Comparison of ENCODE assay signal across 22 mouse cellular contexts in genomic region chr2:145011221-145011620, GRCm38 (mm10).
A peak's percentile ranks its signal among the peaks of the same experiment; 100 is the strongest.
DNase-seq lines count a peak whose midpoint lies in the region; ATAC-seq lines count a peak whose summit lies in the region.
"Had no signal": no experiment of that assay in that cellular context is flagged by ENCODE, and none has a peak within 500 bp of the region (broad histone marks: within the 10 kb centered on the region; RNA-seq: fewer than 3 reads in every experiment).

No protein-coding gene starts in this region.

- peak; percentile 52; the same call in 1 of the 2 replicates for ATAC-seq in heart, embryonic 16.5 days (replicated peaks; ENCODE audit: extremely low read depth, insufficient read depth, low FRiP score)
- no peak for ATAC-seq in heart, embryonic 11.5 days (replicated peaks; ENCODE audit: insufficient number of reproducible peaks, low FRiP score, low TSS enrichment)
- no peak for ATAC-seq in midbrain, embryonic 13.5 days
- ATAC-seq: activated CD4-positive, CD25-positive, alpha-beta regulatory T cell, adult 4 months; forebrain, embryonic 16.5 days; hindbrain, postnatal 0 days; intestine, embryonic 15.5 days; Patski had no signal

- no peak overlapping the region for H3K4me2 ChIP-seq in heart, embryonic 16.5 days (ENCODE audit: low read depth, low read length)
- no peak overlapping the region for H3K4me2 ChIP-seq in heart, embryonic 11.5 days
- no peak overlapping the region for H3K4me2 ChIP-seq in midbrain, embryonic 13.5 days (replicated peaks)
- H3K4me2 ChIP-seq: embryonic facial prominence, embryonic 13.5 days; forebrain, embryonic 12.5 days; heart, embryonic 13.5 days; hindbrain, embryonic 13.5 days; intestine, embryonic 15.5 days had no signal

- no peaks in the 10 kb centered on the region for H3K36me3 ChIP-seq in heart, embryonic 10.5 days
- H3K36me3 ChIP-seq in heart, embryonic 16.5 days (ENCODE audit: control insufficient read depth, insufficient read depth), result no peaks in the 10 kb centered on the region
- no peaks in the 10 kb centered on the region for H3K36me3 ChIP-seq in heart, embryonic 11.5 days (ENCODE audit: control insufficient read depth, insufficient read depth, low read length)
- no peaks in the 10 kb centered on the region for H3K36me3 ChIP-seq in limb, embryonic 10.5 days
- H3K36me3 ChIP-seq in midbrain, embryonic 13.5 days, result no peaks in the 10 kb centered on the region
- H3K36me3 ChIP-seq: embryonic facial prominence, embryonic 13.5 days; forebrain, embryonic 12.5 days; heart, embryonic 13.5 days; hindbrain, embryonic 13.5 days; intestine, embryonic 15.5 days had no signal

- H3K27ac ChIP-seq in heart, embryonic 10.5 days, result no peak overlapping the region
- no peak overlapping the region for H3K27ac ChIP-seq in heart, embryonic 16.5 days (ENCODE audit: low read length)
- no peak overlapping the region for H3K27ac ChIP-seq in heart, embryonic 11.5 days (ENCODE audit: low read depth, low read length)
- H3K27ac ChIP-seq in limb, embryonic 10.5 days, result no peak overlapping the region
- H3K27ac ChIP-seq in midbrain, embryonic 13.5 days, result no peak overlapping the region
- H3K27ac ChIP-seq: embryonic facial prominence, embryonic 13.5 days; forebrain, embryonic 12.5 days; heart, embryonic 13.5 days; hindbrain, embryonic 13.5 days; hindbrain, postnatal 0 days; intestine, embryonic 15.5 days had no signal

- no peak overlapping the region for H3K4me3 ChIP-seq in heart, embryonic 10.5 days
- no peak overlapping the region for H3K4me3 ChIP-seq in heart, embryonic 16.5 days (ENCODE audit: low read length)
- H3K4me3 ChIP-seq in heart, embryonic 11.5 days (ENCODE audit: low read depth, low read length), result no peak overlapping the region
- H3K4me3 ChIP-seq in limb, embryonic 10.5 days, result no peak overlapping the region
- no peak overlapping the region for H3K4me3 ChIP-seq in midbrain, embryonic 13.5 days (replicated peaks)
- H3K4me3 ChIP-seq: embryonic facial prominence, embryonic 13.5 days; forebrain, embryonic 12.5 days; heart, embryonic 13.5 days; hindbrain, embryonic 13.5 days; intestine, embryonic 15.5 days had no signal

- no peaks in the 10 kb centered on the region for H3K9me3 ChIP-seq in heart, embryonic 10.5 days
- no peaks in the 10 kb centered on the region for H3K9me3 ChIP-seq in heart, embryonic 16.5 days (replicated peaks; ENCODE audit: control insufficient read depth, low read length)
- H3K9me3 ChIP-seq in heart, embryonic 11.5 days (replicated peaks; ENCODE audit: control insufficient read depth, low read length), result no peaks in the 10 kb centered on the region
- no peaks in the 10 kb centered on the region for H3K9me3 ChIP-seq in limb, embryonic 10.5 days (replicated peaks)
- no peaks in the 10 kb centered on the region for H3K9me3 ChIP-seq in midbrain, embryonic 13.5 days
- H3K9me3 ChIP-seq: embryonic facial prominence, embryonic 13.5 days; forebrain, embryonic 12.5 days; heart, embryonic 13.5 days; hindbrain, embryonic 13.5 days; intestine, embryonic 15.5 days had no signal

- H3K9ac ChIP-seq in heart, embryonic 16.5 days (ENCODE audit: low read length), result no peak overlapping the region
- H3K9ac ChIP-seq in heart, embryonic 11.5 days (ENCODE audit: low read depth, low read length), result no peak overlapping the region
- no peak overlapping the region for H3K9ac ChIP-seq in midbrain, embryonic 13.5 days (replicated peaks)
- H3K9ac ChIP-seq: embryonic facial prominence, embryonic 13.5 days; forebrain, embryonic 12.5 days; heart, embryonic 13.5 days; hindbrain, embryonic 13.5 days; intestine, embryonic 15.5 days had no signal

- 0 out of 2 replicates have a peak, but pooled peaks cover 3% of the 10 kb centered on the region for H3K4me1 ChIP-seq in heart, embryonic 10.5 days
- peaks cover 3% of the 10 kb centered on the region; the same call in 1 of the 2 replicates for H3K4me1 ChIP-seq in heart, embryonic 16.5 days (ENCODE audit: control insufficient read depth, insufficient read depth, low read length)
- H3K4me1 ChIP-seq in heart, embryonic 11.5 days (ENCODE audit: control insufficient read depth, insufficient read depth, low read length), result no peaks in the 10 kb centered on the region; the same call in 1 of the 2 replicates
- H3K4me1 ChIP-seq in limb, embryonic 10.5 days, result no peaks in the 10 kb centered on the region
- H3K4me1 ChIP-seq in midbrain, embryonic 13.5 days (replicated peaks), result no peaks in the 10 kb centered on the region
- H3K4me1 ChIP-seq: embryonic facial prominence, embryonic 13.5 days; forebrain, embryonic 12.5 days; hindbrain, embryonic 13.5 days; intestine, embryonic 15.5 days had no signal

- peak; percentile 79 for DNase-seq in heart, adult 11 months
- DNase-seq in heart, embryonic 10.5 days (ENCODE audit: low spot score), result no peak
- DNase-seq in adrenal gland, postnatal 36 days, result peak; percentile 13 to 38
- DNase-seq in limb, embryonic 10.5 days (ENCODE audit: low spot score), result peak; percentile 10
- no peak for DNase-seq in layer of hippocampus, postnatal 25 days (ENCODE audit: extremely low spot score in 1 of 2, low spot score in 1 of 2)
- DNase-seq: cerebellum, adult 18-20 months; cerebellum, adult 9-11 months; cerebellum, postnatal 36 days; gastrocnemius, postnatal 10 days; kidney, adult 18-20 months had no signal

- H3K27me3 ChIP-seq in heart, embryonic 10.5 days (ENCODE audit: insufficient read depth, poor library complexity, severe bottlenecking), result no peaks in the 10 kb centered on the region
- H3K27me3 ChIP-seq in heart, embryonic 16.5 days (ENCODE audit: control insufficient read depth, insufficient read depth, low read length), result no peaks in the 10 kb centered on the region
- no peaks in the 10 kb centered on the region for H3K27me3 ChIP-seq in heart, embryonic 11.5 days (ENCODE audit: control insufficient read depth, insufficient read depth, low read length)
- H3K27me3 ChIP-seq in limb, embryonic 10.5 days (ENCODE audit: low read depth, poor library complexity, severe bottlenecking), result no peaks in the 10 kb centered on the region
- H3K27me3 ChIP-seq in midbrain, embryonic 13.5 days, result no peaks in the 10 kb centered on the region
- H3K27me3 ChIP-seq: embryonic facial prominence, embryonic 13.5 days; forebrain, embryonic 12.5 days; heart, embryonic 13.5 days; hindbrain, embryonic 13.5 days; intestine, embryonic 15.5 days had no signal

- WGBS in heart, embryonic 10.5 days, result 63% methylated on average over 4 of the region's 4 CpGs
- 35% methylated on average over 4 of the region's 4 CpGs for WGBS in heart, embryonic 16.5 days
- 74% methylated on average over 4 of the region's 4 CpGs for WGBS in heart, embryonic 11.5 days (ENCODE audit: insufficient replicate concordance)
- 89% methylated on average over 4 of the region's 4 CpGs for WGBS in limb, embryonic 10.5 days
- 93% methylated on average over 4 of the region's 4 CpGs for WGBS in midbrain, embryonic 13.5 days

Comparison
In these comparisons a context has a peak if more than half of its experiments do, and no peak if none do; other contexts are left out.
1. DNase-seq: peak in heart, adult 11 months (single experiment), adrenal gland, postnatal 36 days (2 of 2) and limb, embryonic 10.5 days (single experiment); none in heart, embryonic 10.5 days (single experiment) and layer of hippocampus, postnatal 25 days (0 of 2).